Mouse (Mus musculus): ENCODE data around the gene A1cf.

The A1cf gene

GRCm38 (mm10) chr19:31868521-31868920 is at the start of gene A1cf:
Gene A1cf (plus strand): TSS chr19:31868764.
- no peak for DNase-seq

DNA sequence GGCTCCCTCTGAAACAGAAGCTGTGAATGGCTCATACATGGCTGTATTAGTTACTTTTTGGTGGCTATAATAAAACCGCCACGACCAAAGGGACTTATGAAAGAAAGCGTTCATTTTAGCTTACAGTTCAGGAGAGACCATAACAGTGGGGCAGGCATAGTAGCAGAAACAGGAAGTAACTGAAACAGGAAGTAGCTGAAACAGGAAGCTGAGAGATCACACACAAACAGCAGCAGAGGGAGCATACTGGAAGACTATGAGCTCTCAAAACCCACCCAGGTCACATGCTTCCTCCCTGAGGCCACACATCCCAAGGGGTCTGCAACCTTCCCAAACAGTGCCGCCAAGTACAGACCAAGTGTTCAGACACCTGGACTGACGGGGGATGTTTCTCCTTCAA is 34.3 kb upstream of the A1cf start:
- DNase-seq, result no peak

DNA sequence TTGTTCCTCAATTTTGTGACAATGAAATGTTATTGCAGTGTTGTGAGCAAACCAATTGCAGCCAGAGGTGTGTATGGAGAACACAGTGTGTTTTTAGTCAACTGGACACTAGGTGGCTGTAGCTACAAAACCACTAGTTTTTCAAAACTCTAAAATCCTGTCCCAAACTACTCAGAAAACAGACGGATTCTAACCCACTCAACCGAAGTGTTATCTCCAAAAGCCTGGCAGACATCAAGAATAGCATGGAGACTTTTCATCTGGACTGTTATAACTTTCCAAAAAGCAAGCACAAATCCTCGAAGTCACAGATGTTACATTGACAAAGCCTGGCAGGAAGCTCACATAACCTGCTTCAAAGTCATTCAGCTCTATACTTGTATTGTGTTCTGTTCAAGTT is 6.7 kb upstream of the A1cf start:
- DNase-seq, result no peak

GRCm38 (mm10) chr19:31862512-31863249 is 5.9 kb upstream of the A1cf start:
- no peak for DNase-seq

GRCm38 (mm10) chr19:31865451-31865850 is 3.1 kb upstream of the A1cf start:
- no peak for DNase-seq

DNA sequence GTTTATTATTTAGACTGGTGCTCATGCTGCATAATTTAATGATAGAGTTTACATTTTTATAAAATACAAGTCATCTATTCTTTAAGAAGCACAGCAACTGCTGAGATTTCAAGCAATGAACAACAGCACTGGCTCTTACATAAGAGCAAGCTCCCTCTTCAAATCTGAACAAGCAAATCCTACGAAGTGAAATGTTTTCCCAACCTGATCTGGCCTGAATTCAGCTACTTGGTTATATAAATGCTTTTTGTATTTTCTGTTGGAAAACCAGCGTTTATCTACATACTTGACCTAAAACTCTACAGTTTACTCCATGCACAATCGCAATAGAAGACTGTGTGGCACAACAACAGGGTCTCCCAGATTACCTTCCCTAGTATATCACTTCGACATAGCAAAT is 488 bp upstream of the A1cf start:
- no peak for DNase-seq

GRCm38 (mm10) chr19:31868971-31869370 is 407 bp downstream of the A1cf start:
- DNase-seq, result no peak

DNA sequence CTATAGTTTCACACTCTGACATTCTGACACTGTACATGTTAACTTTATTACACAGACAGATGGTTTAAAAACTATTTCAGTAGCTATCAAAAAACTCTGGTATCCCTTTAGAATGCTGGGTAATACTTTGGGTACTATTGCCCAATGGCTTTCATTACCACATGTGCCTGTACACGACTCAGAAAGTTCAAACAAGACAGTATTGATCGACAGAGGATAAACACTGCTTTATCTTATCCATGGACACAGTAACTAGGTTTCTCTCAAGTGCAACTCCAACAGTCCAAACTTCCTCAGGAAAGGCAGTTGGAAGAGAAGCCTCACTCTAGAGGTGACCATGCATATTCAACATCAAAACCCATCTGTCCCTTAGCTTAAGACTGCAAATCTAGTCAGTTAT is 2.8 kb downstream of the A1cf start:
- DNase-seq, result no peak

GRCm38 (mm10) chr19:31877968-31878367 is 9.4 kb downstream of the A1cf start:
- no peak for DNase-seq

- DNase-seq, result no peak
Observed at GRCm38 (mm10) chr19:31884594-31884993, 16.0 kb downstream of the A1cf start.

DNA sequence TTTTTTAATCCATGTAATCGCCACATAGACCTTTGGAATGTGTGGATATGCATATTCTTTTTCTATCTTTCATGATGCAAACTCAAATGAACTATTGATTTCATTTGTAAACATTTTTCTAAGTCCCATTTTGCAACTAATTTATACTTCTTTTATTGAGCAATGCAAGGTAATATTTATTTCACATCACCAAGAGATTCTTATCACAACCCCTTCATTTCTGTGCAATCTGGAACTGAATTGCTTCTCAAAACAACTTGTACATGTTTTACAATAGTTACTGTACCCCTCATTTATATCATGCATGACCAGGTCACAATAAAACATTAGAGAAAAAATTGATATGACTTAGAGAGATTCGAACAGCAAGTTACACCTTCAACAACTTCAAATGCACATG is 18.7 kb downstream of the A1cf start:
- DNase-seq, result no peak

- DNase-seq, result no peak
Observed at GRCm38 (mm10) chr19:31889988-31890387, 21.4 kb downstream of the A1cf start.

DNA sequence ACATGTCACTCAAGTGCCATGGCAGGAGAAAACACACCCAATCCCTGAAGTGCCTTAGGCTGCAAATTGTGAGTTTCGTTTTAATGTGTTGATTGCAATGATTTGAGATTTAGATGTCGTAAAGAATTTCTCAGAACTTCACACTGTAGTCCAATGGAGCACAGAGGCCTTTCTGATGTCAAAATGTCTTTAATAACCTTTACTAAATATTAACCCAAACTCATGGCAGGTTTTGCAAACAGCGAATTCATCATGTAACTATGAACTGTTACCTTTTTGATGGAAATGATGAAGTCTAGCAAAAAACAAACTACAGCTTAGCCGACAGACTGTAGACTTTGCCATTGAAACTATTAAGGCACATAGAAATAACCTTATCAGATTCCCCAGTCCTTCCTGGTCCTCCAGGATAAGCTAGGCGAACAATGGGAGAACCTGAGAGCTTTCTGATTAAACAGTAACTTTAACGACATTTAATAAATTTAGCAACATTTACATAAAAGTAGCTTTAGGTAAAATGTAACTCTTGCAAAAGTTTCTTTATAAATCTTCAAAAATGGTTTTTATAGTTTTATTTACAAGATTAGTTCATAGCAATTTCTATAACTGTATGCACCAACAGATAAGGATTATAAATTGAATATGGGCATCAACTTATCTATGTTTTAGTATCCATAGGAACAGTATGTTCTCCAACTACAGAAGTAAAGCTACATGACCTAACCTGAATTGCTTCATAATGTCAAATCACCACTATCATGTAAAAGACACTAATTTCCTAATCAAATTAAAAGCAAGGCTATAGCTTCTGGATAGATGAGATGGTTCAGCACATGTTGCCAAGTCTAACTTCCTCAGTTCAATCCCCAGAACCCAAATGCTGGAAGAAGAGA is 22.7 kb downstream of the A1cf start:
- no peak for DNase-seq

- DNase-seq, result no peak
Observed at GRCm38 (mm10) chr19:31895971-31896370, 27.4 kb downstream of the A1cf start.

DNA sequence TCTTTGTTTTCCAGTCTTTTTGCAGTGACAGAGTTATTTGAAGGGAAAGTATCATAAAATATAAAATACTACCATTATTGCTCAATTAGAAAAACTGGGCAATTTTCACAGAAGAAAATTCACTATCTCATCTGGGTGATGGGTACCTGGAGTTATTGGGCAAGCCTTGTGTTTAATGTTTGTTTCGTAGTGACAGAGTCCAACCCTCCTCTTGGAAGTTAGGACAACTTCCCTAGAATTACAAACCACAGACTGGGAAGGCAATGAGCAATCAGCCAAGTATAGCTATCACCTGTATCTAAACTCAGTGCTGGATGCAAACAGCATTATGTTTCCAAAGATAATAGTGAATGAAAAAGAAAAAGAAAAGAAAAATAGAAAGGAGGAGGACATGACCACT is 28.1 kb downstream of the A1cf start:
- DNase-seq, result no peak

DNA sequence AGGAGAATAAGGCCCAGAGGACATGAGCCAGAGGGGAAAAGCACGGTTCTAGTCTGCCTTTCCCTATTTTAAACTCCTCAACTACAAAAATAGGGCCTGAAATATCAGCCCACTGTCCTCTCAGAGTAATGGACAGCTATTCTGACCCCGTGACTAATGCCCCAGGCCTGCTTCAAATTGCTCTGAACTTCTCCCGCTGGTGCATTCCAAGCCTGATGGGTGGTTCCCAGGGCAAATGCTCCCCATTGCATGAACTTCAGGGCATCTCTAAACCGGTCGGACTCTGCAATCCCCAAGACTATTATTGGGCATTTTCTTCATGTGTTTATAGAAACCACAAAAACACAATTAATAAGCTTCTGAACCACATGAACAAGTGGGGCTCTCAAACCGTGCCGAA is 37.1 kb downstream of the A1cf start:
- DNase-seq, result no peak

DNA sequence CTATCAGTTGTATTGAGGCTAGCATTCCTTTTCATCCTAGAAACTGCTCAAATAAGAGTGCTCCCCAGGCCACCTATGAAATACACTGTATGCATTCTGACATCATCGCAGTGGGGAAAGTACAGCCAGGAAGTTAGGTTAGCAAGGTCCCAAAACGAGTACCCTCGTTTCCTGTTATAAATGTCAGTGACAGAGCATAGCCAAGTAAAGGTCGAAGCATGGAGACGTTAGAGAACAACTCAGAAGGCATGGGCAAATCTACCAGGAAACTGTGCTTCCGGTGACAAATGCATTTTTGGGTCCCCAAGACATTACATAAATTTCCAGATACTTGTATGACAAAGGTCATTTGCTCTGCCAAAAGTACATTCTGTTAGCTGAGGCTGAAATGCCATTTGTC is 41.9 kb downstream of the A1cf start:
- no peak for DNase-seq

GRCm38 (mm10) chr19:31913946-31914345 is 45.4 kb downstream of the A1cf start:
- no peak for DNase-seq

- DNase-seq, result no peak
Observed at GRCm38 (mm10) chr19:31920357-31920756, 51.8 kb downstream of the A1cf start.

DNA sequence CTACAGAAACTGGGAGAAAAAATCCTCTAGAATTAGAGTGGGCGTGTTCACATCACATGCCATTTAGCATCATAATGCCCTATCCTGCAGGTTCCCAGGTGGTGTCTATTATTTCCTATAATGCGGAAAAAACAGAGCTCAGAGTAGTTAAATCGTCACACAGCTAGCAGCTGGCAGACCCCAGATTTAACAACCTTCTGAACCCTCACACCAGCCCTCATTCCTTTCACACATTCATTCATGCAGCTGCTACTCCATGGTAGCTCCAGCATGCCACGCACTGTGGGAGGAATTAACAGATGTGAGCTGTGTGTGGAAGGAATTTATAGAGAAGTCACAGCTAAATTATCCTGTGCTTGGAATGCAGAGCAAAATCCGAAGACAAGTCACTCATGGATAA is 53.3 kb downstream of the A1cf start:
- DNase-seq, result no peak

GRCm38 (mm10) chr19:31923615-31924352 is 55.2 kb downstream of the A1cf start:
- DNase-seq, result no peak

DNA sequence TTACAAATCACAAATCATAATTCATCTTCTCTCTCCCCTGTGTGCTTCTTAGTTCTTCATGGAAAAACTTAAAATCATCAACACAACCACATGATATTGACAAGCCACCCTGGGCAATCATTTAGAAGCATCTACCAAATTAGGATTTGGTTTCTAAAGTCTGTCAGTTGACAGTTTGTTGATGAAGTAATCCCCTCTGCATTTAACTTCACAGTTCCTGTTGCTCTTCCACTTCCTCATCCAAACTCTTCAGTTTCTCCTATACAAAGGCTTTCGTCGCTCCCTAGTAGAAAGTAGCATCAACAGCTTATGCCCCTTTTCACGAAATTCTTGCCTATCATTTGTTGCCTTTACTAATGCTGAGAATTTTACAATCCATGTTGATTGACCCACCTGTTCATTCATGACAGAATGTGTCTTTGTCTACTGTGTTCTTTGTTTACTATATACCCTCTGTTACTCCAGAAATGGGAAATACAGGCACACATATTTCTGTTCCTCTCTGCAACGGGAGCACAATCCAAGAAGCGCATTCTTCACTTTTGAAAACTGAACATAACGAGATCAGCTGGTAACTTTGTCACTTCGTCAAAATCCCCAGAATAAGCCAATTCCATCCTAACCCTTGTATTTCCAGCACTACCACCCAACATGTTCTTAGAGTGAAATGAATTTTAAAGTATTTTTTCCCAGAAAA is 82.4 kb downstream of the A1cf start:
- no peak for DNase-seq

DNA sequence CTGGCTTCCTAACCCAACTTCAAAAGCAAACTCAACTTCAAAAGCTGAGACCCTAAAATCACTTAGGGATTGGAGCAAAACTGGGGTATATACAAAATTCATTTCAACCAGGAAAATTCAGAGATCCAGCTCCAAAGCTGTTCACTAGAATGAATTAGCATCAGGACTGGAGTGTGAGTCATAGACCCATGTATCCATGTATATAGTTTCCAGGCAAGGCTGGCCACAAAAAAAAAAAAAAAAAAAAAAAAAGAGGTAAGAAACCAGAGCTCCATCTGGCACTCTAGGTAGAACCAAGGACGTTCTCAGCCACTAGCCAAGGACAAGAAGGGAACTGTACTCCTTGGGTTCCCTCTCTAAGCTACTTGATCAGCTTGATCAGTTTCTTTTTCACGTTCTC is 85.2 kb downstream of the A1cf start:
- DNase-seq, result no peak

All from cerebellum, adult 8-10 months (tissue).